In the genomic region with DNA sequence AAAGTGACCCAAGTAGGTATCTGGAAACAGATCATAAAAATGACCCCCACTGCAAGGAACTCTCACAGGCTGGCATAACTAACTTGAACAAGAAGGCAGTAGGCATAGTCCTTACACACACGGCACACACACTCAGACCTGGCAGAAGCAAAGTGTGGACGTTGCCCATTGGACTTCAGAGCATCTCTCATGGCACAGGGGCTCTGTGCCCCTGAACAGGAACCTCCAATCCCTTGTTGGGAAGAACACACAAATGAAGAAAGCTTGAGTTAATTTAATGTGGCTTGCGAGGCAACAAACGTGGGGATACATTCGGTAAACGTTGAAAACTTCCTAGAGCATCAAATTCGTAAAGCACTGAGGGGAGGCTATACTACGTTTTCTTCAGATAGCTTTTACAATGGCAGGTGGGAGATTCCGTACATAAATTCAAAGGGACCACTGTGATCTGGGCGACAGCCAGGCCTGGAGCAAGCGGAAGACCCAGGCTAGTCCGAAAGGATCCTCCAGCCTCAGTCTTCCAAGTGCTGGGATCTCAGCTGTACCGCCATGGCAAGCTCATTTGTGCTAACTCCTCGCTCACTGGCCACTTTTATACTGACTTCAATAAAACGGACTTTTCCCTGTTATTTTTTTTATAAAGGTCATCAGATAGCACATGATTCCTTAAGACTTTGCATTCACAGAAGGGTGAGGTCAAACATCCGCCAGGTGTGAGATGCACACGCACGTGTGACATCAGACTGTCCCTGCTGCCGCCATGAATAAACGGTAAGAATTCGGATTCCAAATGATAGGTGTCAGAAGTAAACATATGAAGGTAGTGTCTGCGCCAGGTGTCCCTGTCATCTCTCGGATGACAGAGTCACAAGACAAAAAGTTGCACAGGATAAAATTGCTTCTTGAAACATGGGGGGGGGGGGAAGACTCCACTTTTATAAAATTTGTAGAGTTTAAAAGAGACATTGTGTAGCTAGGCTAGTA, we compare ENCODE assay signal across 29 mouse cellular contexts.
"Had no signal": no experiment of that assay in that cellular context is flagged by ENCODE, and none has a peak within 500 bp of the region (broad histone marks: within the 10 kb centered on the region; RNA-seq: fewer than 3 reads in every experiment).

No protein-coding gene starts in this region.

- H3K4me2 ChIP-seq: limb, embryonic 12.5 days; limb, embryonic 13.5 days; limb, embryonic 15.5 days; liver, embryonic 11.5 days; liver, embryonic 12.5 days; liver, embryonic 13.5 days; liver, embryonic 15.5 days; lung, embryonic 14.5 days; lung, embryonic 15.5 days; midbrain, embryonic 11.5 days; midbrain, embryonic 12.5 days; midbrain, embryonic 13.5 days; midbrain, embryonic 15.5 days; neural tube, embryonic 12.5 days had no signal

- H3K4me3 ChIP-seq: limb, embryonic 10.5 days; limb, embryonic 12.5 days; limb, embryonic 13.5 days; limb, embryonic 15.5 days; liver, embryonic 12.5 days; liver, embryonic 13.5 days; liver, embryonic 15.5 days; lung, embryonic 15.5 days; megakaryocyte, embryonic 14.5 days; midbrain, embryonic 10.5 days; midbrain, embryonic 12.5 days; midbrain, embryonic 13.5 days; midbrain, embryonic 15.5 days; myocyte; neural tube, embryonic 12.5 days had no signal

- H3K4me1 ChIP-seq: limb, embryonic 13.5 days; midbrain, embryonic 12.5 days; midbrain, embryonic 15.5 days; neural tube, embryonic 12.5 days had no signal

- H3K27ac ChIP-seq: limb, embryonic 10.5 days; limb, embryonic 12.5 days; limb, embryonic 13.5 days; limb, embryonic 15.5 days; liver, embryonic 12.5 days; liver, embryonic 14.5 days; liver, embryonic 15.5 days; lung, embryonic 15.5 days; midbrain, embryonic 10.5 days; midbrain, embryonic 12.5 days; midbrain, embryonic 13.5 days; midbrain, embryonic 15.5 days; neural tube, embryonic 12.5 days had no signal

- DNase-seq: left cerebral cortex, postnatal 4 days; liver, embryonic 13.5 days; liver, postnatal 0 days; lung, adult 18-20 months; lung, adult 2 months; lung, embryonic 14.5 days; lung, postnatal 10 days; lung, postnatal 14 days; lung, postnatal 36 days; midbrain, embryonic 14.5 days had no signal

- H3K9ac ChIP-seq: limb, embryonic 12.5 days; limb, embryonic 13.5 days; limb, embryonic 15.5 days; liver, embryonic 12.5 days; liver, embryonic 14.5 days; liver, embryonic 15.5 days; liver, postnatal 0 days; lung, embryonic 14.5 days; lung, embryonic 15.5 days; midbrain, embryonic 12.5 days; midbrain, embryonic 13.5 days; midbrain, embryonic 15.5 days; neural tube, embryonic 12.5 days had no signal

- ATAC-seq: liver, embryonic 12.5 days; liver, postnatal 0 days; lung, postnatal 0 days; midbrain, embryonic 13.5 days; midbrain, embryonic 15.5 days; midbrain, embryonic 16.5 days had no signal

- H3K36me3 ChIP-seq: limb, embryonic 10.5 days; limb, embryonic 12.5 days; limb, embryonic 13.5 days; limb, embryonic 15.5 days; liver, embryonic 12.5 days; liver, embryonic 13.5 days; liver, embryonic 15.5 days; lung, embryonic 15.5 days; midbrain, embryonic 10.5 days; midbrain, embryonic 12.5 days; midbrain, embryonic 13.5 days; midbrain, embryonic 15.5 days; neural tube, embryonic 12.5 days had no signal

- H3K9me3 ChIP-seq: limb, embryonic 10.5 days; limb, embryonic 12.5 days; limb, embryonic 13.5 days; limb, embryonic 15.5 days; liver, embryonic 12.5 days; liver, embryonic 13.5 days; liver, embryonic 15.5 days; lung, embryonic 15.5 days; megakaryocyte, embryonic 14.5 days; midbrain, embryonic 10.5 days; midbrain, embryonic 12.5 days; midbrain, embryonic 13.5 days; midbrain, embryonic 15.5 days; neural tube, embryonic 12.5 days had no signal

- H3K27me3 ChIP-seq: limb, embryonic 12.5 days; limb, embryonic 13.5 days; limb, embryonic 15.5 days; liver, embryonic 12.5 days; liver, embryonic 13.5 days; liver, embryonic 15.5 days; lung, embryonic 15.5 days; megakaryocyte, embryonic 14.5 days; midbrain, embryonic 12.5 days; midbrain, embryonic 13.5 days; midbrain, embryonic 15.5 days; neural tube, embryonic 12.5 days had no signal
